Mouse (Mus musculus) CH12.LX (cell line): Measurements from ENCODE around the gene Sertad4. TPM values are rescaled to one million over a fixed set of nuclear protein-coding genes. Genes with fewer than 3 reads are reported as not detected.

ENCODE experiments used
- DNase-seq: peaks from one replicate; pipeline ENCODE4 v3.0.0-alpha.2; 2013; ENCODE audit errors: extremely low read depth
- H3K27ac ChIP-seq: 2 replicates; pipeline ENCODE4 v1.5.1; 2012; ENCODE audit warnings: low read depth, mild to moderate bottlenecking, control low read depth, moderate library complexity; ENCODE audit not compliant: insufficient read depth
- H3K27me3 ChIP-seq: replicated peaks from 2 replicates; pipeline ENCODE3; 2012; ENCODE audit warnings: inconsistent platforms
- H3K36me3 ChIP-seq, 2 experiments: replicated peaks in 1 of 2; 2 replicates each; pipeline versions ENCODE3 to v1.6.1; 2012; ENCODE audit warnings: inconsistent platforms in 1 of 2, low read length in 1 of 2, mild to moderate bottlenecking in 1 of 2, mixed read lengths in 1 of 2, moderate library complexity in 1 of 2; ENCODE audit not compliant: control insufficient read depth in 1 of 2, insufficient read depth in 1 of 2
- H3K4me1 ChIP-seq, 2 experiments: 2 replicates each; pipeline ENCODE4 v1.6.1; 2012; ENCODE audit warnings: inconsistent platforms in 1 of 2, moderate library complexity in 1 of 2; ENCODE audit not compliant: insufficient read depth in 2 of 2, control insufficient read depth in 1 of 2
- H3K4me2 ChIP-seq: 2 replicates; pipeline ENCODE4 v1.6.1; 2012; ENCODE audit warnings: low read depth, mild to moderate bottlenecking, control low read depth; ENCODE audit not compliant: poor library complexity, insufficient read depth, severe bottlenecking
- H3K4me3 ChIP-seq, 3 experiments: fragments of 150-350 bp in 1 of 3; sonication (generic) in 1 of 3; replicated peaks in 1 of 3; 2 replicates each; pipeline versions ENCODE3 to v1.5.1; 2011 to 2012; ENCODE audit warnings: low read depth in 2 of 3, low read length in 2 of 3, mild to moderate bottlenecking in 2 of 3, moderate library complexity in 2 of 3, control low read depth in 1 of 3, improper control_type of control experiment in 1 of 3, inconsistent platforms in 1 of 3, mixed read lengths in 1 of 3; ENCODE audit not compliant: poor library complexity in 1 of 3
- H3K79me2 ChIP-seq: replicated peaks from 2 replicates; pipeline ENCODE4 v1.6.1; 2012; ENCODE audit warnings: mild to moderate bottlenecking, moderate library complexity; ENCODE audit not compliant: control insufficient read depth, poor library complexity, insufficient read depth, severe bottlenecking; ENCODE audit errors: extremely low read depth
- H3K9ac ChIP-seq: 2 replicates; pipeline ENCODE4 v1.6.1; 2012; ENCODE audit warnings: low read depth, mild to moderate bottlenecking, control low read depth, moderate library complexity; ENCODE audit not compliant: insufficient read depth
- H3K9me3 ChIP-seq: replicated peaks from 2 replicates; pipeline ENCODE3; 2012; ENCODE audit warnings: low read length, inconsistent platforms, mixed read lengths
- BHLHE40 ChIP-seq: IDR thresholded peaks from 2 replicates; pipeline ENCODE4 v1.6.1; 2011; ENCODE audit warnings: mild to moderate bottlenecking, low read depth, low read length, improper control_type of control experiment
- CHD1 ChIP-seq: IDR thresholded peaks from 2 replicates; pipeline ENCODE4 v1.6.1; 2012; ENCODE audit warnings: low read depth, low read length, improper control_type of control experiment, inconsistent platforms
- CHD2 ChIP-seq: IDR thresholded peaks from 2 replicates; pipeline ENCODE4 v1.6.1; 2011; ENCODE audit warnings: low read length, improper control_type of control experiment
- CTCF ChIP-seq, 2 experiments: IDR thresholded peaks in 1 of 2; conservative IDR thresholded peaks in 1 of 2; 2 replicates each; pipeline ENCODE4 v1.5.1; 2011 to 2012; ENCODE audit warnings: low read depth in 2 of 2, low read length in 2 of 2, improper control_type of control experiment in 1 of 2, inconsistent platforms in 1 of 2, mild to moderate bottlenecking in 1 of 2, moderate library complexity in 1 of 2
- E2F4 ChIP-seq: IDR thresholded peaks from 2 replicates; pipeline ENCODE4 v1.6.1; 2011; ENCODE audit warnings: low read depth, low read length, improper control_type of control experiment; ENCODE audit not compliant: insufficient replicate concordance
- ELF1 ChIP-seq: IDR thresholded peaks from 2 replicates; pipeline ENCODE4 v1.6.1; 2014; ENCODE audit warnings: low read depth, mild to moderate bottlenecking, inconsistent platforms, low read length, improper control_type of control experiment
- EP300 ChIP-seq: IDR thresholded peaks from 2 replicates; pipeline ENCODE4 v1.6.1; 2011; ENCODE audit warnings: low read length, improper control_type of control experiment
- ETS1 ChIP-seq: conservative IDR thresholded peaks from 2 replicates; pipeline ENCODE4 v1.6.1; 2012; ENCODE audit warnings: low read depth, mild to moderate bottlenecking, inconsistent platforms, low read length, improper control_type of control experiment, moderate library complexity
- GABPA ChIP-seq: IDR thresholded peaks from 2 replicates; pipeline ENCODE4 v1.6.1; 2012; ENCODE audit warnings: low read depth, low read length, improper control_type of control experiment, inconsistent platforms; ENCODE audit not compliant: insufficient replicate concordance
- HCFC1 ChIP-seq: IDR thresholded peaks from 2 replicates; pipeline ENCODE4 v1.6.1; 2012; ENCODE audit warnings: low read depth, mild to moderate bottlenecking, inconsistent platforms, low read length, improper control_type of control experiment
- IRF4 ChIP-seq: IDR thresholded peaks from 2 replicates; pipeline ENCODE4 v1.6.1; 2014; ENCODE audit warnings: low read depth, mild to moderate bottlenecking, inconsistent platforms, low read length, improper control_type of control experiment
- KAT2A ChIP-seq: IDR thresholded peaks from 2 replicates; pipeline ENCODE4 v1.6.1; 2012; ENCODE audit warnings: low read length, improper control_type of control experiment, inconsistent platforms; ENCODE audit not compliant: insufficient replicate concordance
- MAX ChIP-seq: IDR thresholded peaks from 2 replicates; pipeline ENCODE4 v1.6.1; 2011; ENCODE audit warnings: low read length, improper control_type of control experiment
- MAZ ChIP-seq: IDR thresholded peaks from 2 replicates; pipeline ENCODE4 v1.6.1; 2012; ENCODE audit warnings: low read depth, mild to moderate bottlenecking, inconsistent platforms, low read length, improper control_type of control experiment, moderate library complexity
- MEF2A ChIP-seq: IDR thresholded peaks from 2 replicates; pipeline ENCODE4 v1.6.1; 2014; ENCODE audit warnings: low read depth, mild to moderate bottlenecking, inconsistent platforms, low read length, improper control_type of control experiment, borderline replicate concordance
- MXI1 ChIP-seq: IDR thresholded peaks from 2 replicates; pipeline ENCODE4 v1.6.1; 2011; ENCODE audit warnings: mild to moderate bottlenecking, low read depth, low read length, improper control_type of control experiment
- NELFE ChIP-seq: IDR thresholded peaks from 2 replicates; pipeline ENCODE4 v1.6.1; 2011; ENCODE audit warnings: low read depth, low read length, improper control_type of control experiment
- NRF1 ChIP-seq: IDR thresholded peaks from 2 replicates; pipeline ENCODE4 v1.6.1; 2014; ENCODE audit warnings: low read depth, mild to moderate bottlenecking, inconsistent platforms, low read length, improper control_type of control experiment, moderate library complexity
- PAX5 ChIP-seq: IDR thresholded peaks from 2 replicates; pipeline ENCODE4 v1.6.1; 2012; ENCODE audit warnings: low read length, inconsistent platforms, mixed read lengths
- POLR2A ChIP-seq: IDR thresholded peaks from 2 replicates; pipeline ENCODE4 v1.6.1; 2011; ENCODE audit warnings: low read depth, mild to moderate bottlenecking, improper control_type of control experiment, low read length
- POLR2AphosphoS2 ChIP-seq: IDR thresholded peaks from 2 replicates; pipeline ENCODE4 v1.6.1; 2011; ENCODE audit warnings: low read depth, low read length, improper control_type of control experiment
- RAD21 ChIP-seq: IDR thresholded peaks from 2 replicates; pipeline ENCODE4 v1.6.1; 2011; ENCODE audit warnings: low read depth, mild to moderate bottlenecking, low read length, improper control_type of control experiment, moderate library complexity
- RCOR1 ChIP-seq: conservative IDR thresholded peaks from 2 replicates; pipeline ENCODE4 v1.6.1; 2012; ENCODE audit warnings: low read depth, mild to moderate bottlenecking, inconsistent platforms, low read length, improper control_type of control experiment
- SIN3A ChIP-seq: IDR thresholded peaks from 2 replicates; pipeline ENCODE4 v1.6.1; 2012; ENCODE audit warnings: low read length, improper control_type of control experiment, inconsistent platforms
- SMC3 ChIP-seq: IDR thresholded peaks from 2 replicates; pipeline ENCODE4 v1.6.1; 2011; ENCODE audit warnings: low read depth, low read length, improper control_type of control experiment
- TBP ChIP-seq: conservative IDR thresholded peaks from 2 replicates; pipeline ENCODE4 v1.6.1; 2011; ENCODE audit warnings: low read depth, low read length, improper control_type of control experiment
- TCF12 ChIP-seq: IDR thresholded peaks from 2 replicates; pipeline ENCODE4 v1.6.1; 2014; ENCODE audit warnings: low read depth, mild to moderate bottlenecking, inconsistent platforms, low read length, improper control_type of control experiment
- UBTF ChIP-seq: IDR thresholded peaks from 2 replicates; pipeline ENCODE4 v1.6.1; 2012; ENCODE audit warnings: low read depth, mild to moderate bottlenecking, inconsistent platforms, low read length, improper control_type of control experiment, moderate library complexity
- USF1 ChIP-seq: IDR thresholded peaks from 2 replicates; pipeline ENCODE4 v1.6.1; 2014; ENCODE audit warnings: low read depth, mild to moderate bottlenecking, inconsistent platforms, low read length, improper control_type of control experiment
- USF2 ChIP-seq: conservative IDR thresholded peaks from 2 replicates; pipeline ENCODE4 v1.6.1; 2011; ENCODE audit warnings: low read depth, low read length, improper control_type of control experiment
- ZC3H11A ChIP-seq: IDR thresholded peaks from 2 replicates; pipeline ENCODE4 v1.6.1; 2012; ENCODE audit warnings: low read depth, mild to moderate bottlenecking, inconsistent platforms, low read length, improper control_type of control experiment
- ZNF384 ChIP-seq: IDR thresholded peaks from 2 replicates; pipeline ENCODE4 v1.6.1; 2012; ENCODE audit warnings: low read depth, low read length, improper control_type of control experiment, inconsistent platforms
- dilution Hi-C: fragments of 300-500 bp; cut with MboI; formaldehyde crosslinking; loops from 2 replicates; pipeline ENCODE4 v1.14.3; 2020; ENCODE audit warnings: low sequenced_read_pairs; ENCODE audit not compliant: extremely low pct_unique_long_range_greater_than_20kb, extremely low pct_ligation_motif_present
- in situ Hi-C: fragments of 300-500 bp; cut with MboI; formaldehyde crosslinking; loops from 3 replicates; pipeline ENCODE4 v1.14.3; 2019; ENCODE audit warnings: low sequenced_read_pairs, low pct_ligation_motif_present, low pct_unique_long_range_greater_than_20kb, mixed read lengths
- polyA plus RNA-seq: library from polyadenylated mRNA; unstranded; fragments of >175 nt; gene quantifications from 2 replicates; pipeline ENCODE4 v1.2.1, GENCODE M21; 2012; ENCODE audit warnings: low read depth; ENCODE audit not compliant: insufficient read length
- total RNA-seq, 2 experiments: library from RNA; depleted of rRNA; stranded (reverse); fragments of 300-350 nt in 1 of 2; fragments of >200 nt in 1 of 2; gene quantifications; 2 replicates each; pipeline ENCODE4 v1.2.3; 2012 to 2014

The Sertad4 gene
- total and polyA plus RNA-seq, 3 experiments: 0.74 TPM; not detected in 2

- Histone ChIP-seq H3K4me1 (no peaks in the 10 kb centered on the region), H3K9ac (no peak overlapping the region), H3K4me2 (no peak overlapping the region), H3K27me3 (no peaks in the 10 kb centered on the region), H3K27ac (no peak overlapping the region), H3K9me3 (no peaks in the 10 kb centered on the region), H3K79me2 (no peaks in the 10 kb centered on the region), H3K4me3 (no peak overlapping the region), H3K36me3 (no peaks in the 10 kb centered on the region)
- in situ Hi-C loops (no loop called here), dilution Hi-C loops (no loop called here)
- TF ChIP-seq CHD2: no peak
- TF ChIP-seq CTCF (conservative IDR thresholded peaks at IDR 0.05 in 1 of 2, IDR thresholded peaks at IDR 0.05 in 1 of 2; ENCODE audit: low read depth in 2 of 2, low read length in 2 of 2): no peak
- no peak for TF ChIP-seq TBP
- TF ChIP-seq USF2: no peak
- TF ChIP-seq MAZ: no peak
- TF ChIP-seq E2F4: no peak
- no peak for TF ChIP-seq GABPA
- TF ChIP-seq IRF4: no peak
- no peak for TF ChIP-seq ZC3H11A
- TF ChIP-seq ETS1: no peak
- no peak for TF ChIP-seq BHLHE40
- TF ChIP-seq MAX: no peak
- TF ChIP-seq ZNF384: no peak
- TF ChIP-seq NRF1: no peak
- no peak for TF ChIP-seq MEF2A
- TF ChIP-seq RAD21: no peak
- no peak for TF ChIP-seq RCOR1
- no peak for TF ChIP-seq PAX5
- no peak for TF ChIP-seq POLR2A
- DNase-seq: no peak
Observed at GRCm38 (mm10) chr1:192879086-192879580, 23.6 kb upstream of the Sertad4 start.

GRCm38 (mm10) chr1:192872841-192873240, 17.3 kb upstream of the Sertad4 start:
- Histone ChIP-seq H3K9me3 (no peaks in the 10 kb centered on the region), H3K9ac (no peak overlapping the region), H3K27ac (no peak overlapping the region), H3K79me2 (no peaks in the 10 kb centered on the region), H3K4me3 (no peak overlapping the region), H3K4me2 (no peak overlapping the region), H3K36me3 (no peaks in the 10 kb centered on the region), H3K27me3 (no peaks in the 10 kb centered on the region), H3K4me1 (peaks cover 0 to 10% of the 10 kb centered on the region in 2 experiments; a peak in 2 of 4 replicates)
- DNase-seq: no peak
- in situ Hi-C loops: no loop called here
- dilution Hi-C loops: no loop called here
- TF ChIP-seq GABPA (no peak), NELFE (no peak), MXI1 (no peak), BHLHE40 (no peak), IRF4 (no peak), ELF1 (no peak), HCFC1 (no peak), UBTF (no peak), USF1 (no peak), MAZ (no peak), EP300 (no peak), CHD2 (no peak), KAT2A (no peak), RCOR1 (no peak), TCF12 (no peak), SMC3 (no peak), SIN3A (no peak), CHD1 (no peak), POLR2AphosphoS2 (no peak), NRF1 (no peak)
